Mouse (Mus musculus) liver, postnatal 0 days (tissue): ENCODE measurements around the gene Rab20.

Source experiments
- CTCF ChIP-seq: sonication (generic); IDR thresholded peaks from 2 replicates; pipeline ENCODE4 v1.5.1; 2016; ENCODE audit warnings: antibody characterized with exemption, low read depth
- EP300 ChIP-seq: IDR thresholded peaks from 2 replicates; pipeline ENCODE4 v1.6.1; 2016; ENCODE audit warnings: antibody characterized with exemption, low read depth, mild to moderate bottlenecking

DNA sequence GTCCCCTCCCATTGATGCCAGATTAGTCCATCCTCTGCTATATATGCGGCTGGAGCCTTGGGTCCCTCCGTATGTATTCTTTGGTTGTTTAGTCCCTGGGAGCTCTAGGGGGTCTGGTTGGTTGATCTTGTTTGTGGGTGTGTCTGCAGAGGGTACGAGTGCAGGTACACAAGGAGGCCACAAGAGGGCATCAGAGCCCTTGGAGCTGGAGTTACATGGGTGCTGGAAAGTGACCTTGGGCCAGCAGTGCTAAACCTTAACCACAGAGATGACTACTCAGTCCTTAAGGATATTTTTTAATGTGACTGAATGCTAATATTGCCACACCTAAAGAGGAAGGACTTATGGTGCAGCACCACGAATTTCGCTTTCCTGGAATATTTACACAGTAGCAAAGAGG lies 47.8 kb downstream of the Rab20 start:
- TF ChIP-seq CTCF (peak; percentile 74), EP300 (no peak)
